22 mouse cellular contexts compared by ENCODE assay signal in the genomic region with DNA sequence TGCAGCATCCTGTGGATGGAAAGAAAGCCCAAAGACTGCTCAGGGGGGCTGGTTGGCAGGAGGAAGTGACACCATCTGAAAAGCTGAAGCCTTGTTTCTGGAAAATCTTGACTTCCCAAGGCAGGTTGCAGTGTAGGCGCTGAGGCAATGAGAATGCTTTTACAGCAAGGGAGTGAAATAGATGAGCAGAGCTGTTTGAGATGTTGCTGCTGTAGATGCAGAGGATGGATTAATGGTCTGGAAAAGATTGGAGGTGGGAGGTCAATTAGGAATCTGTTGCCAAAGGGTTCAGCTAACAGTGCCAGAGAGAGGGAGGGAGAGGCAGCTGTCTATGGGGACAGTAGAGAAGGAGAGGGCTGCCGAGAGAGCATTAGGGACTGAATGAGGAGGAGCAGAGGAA. TPM values are rescaled to one million over a fixed set of nuclear protein-coding genes. Genes with fewer than 3 reads are reported as not detected.
DNase-seq lines count a peak whose midpoint lies in the region; ATAC-seq and TF ChIP-seq lines count a peak whose summit lies in the region.
"Had no signal": no experiment of that assay in that cellular context is flagged by ENCODE, and none has a peak within 500 bp of the region (broad histone marks: within the 10 kb centered on the region; RNA-seq: fewer than 3 reads in every experiment).

No protein-coding gene starts in this region.

- H3K4me2 ChIP-seq in hindbrain, embryonic 12.5 days (replicated peaks) = no peak overlapping the region
- no peak overlapping the region for H3K4me2 ChIP-seq in neural tube, embryonic 13.5 days
- no peak overlapping the region for H3K4me2 ChIP-seq in liver, embryonic 11.5 days
- H3K4me2 ChIP-seq: liver, embryonic 13.5 days; lung, embryonic 15.5 days; midbrain, embryonic 15.5 days had no signal

- no peak overlapping the region for H3K9ac ChIP-seq in hindbrain, embryonic 12.5 days
- no peak overlapping the region for H3K9ac ChIP-seq in neural tube, embryonic 13.5 days
- H3K9ac ChIP-seq in liver, embryonic 11.5 days (ENCODE audit: low read depth, low read length) = no peak overlapping the region
- H3K9ac ChIP-seq: liver, embryonic 13.5 days; lung, embryonic 15.5 days; midbrain, embryonic 15.5 days had no signal

- H3K36me3 ChIP-seq in hindbrain, embryonic 12.5 days = no peaks in the 10 kb centered on the region
- no peaks in the 10 kb centered on the region for H3K36me3 ChIP-seq in neural tube, embryonic 13.5 days
- no peaks in the 10 kb centered on the region for H3K36me3 ChIP-seq in liver, embryonic 11.5 days (ENCODE audit: control insufficient read depth, insufficient read depth, low read length)
- H3K36me3 ChIP-seq: forebrain, embryonic 10.5 days; heart, embryonic 10.5 days; limb, embryonic 10.5 days; liver, embryonic 13.5 days; lung, embryonic 15.5 days; midbrain, embryonic 15.5 days had no signal

- H3K9me3 ChIP-seq in hindbrain, embryonic 12.5 days (replicated peaks) = no peaks in the 10 kb centered on the region
- H3K9me3 ChIP-seq in neural tube, embryonic 13.5 days = no peaks in the 10 kb centered on the region
- no peaks in the 10 kb centered on the region for H3K9me3 ChIP-seq in liver, embryonic 11.5 days (ENCODE audit: control insufficient read depth, low read length)
- H3K9me3 ChIP-seq: forebrain, embryonic 10.5 days; heart, embryonic 10.5 days; limb, embryonic 10.5 days; liver, embryonic 13.5 days; lung, embryonic 15.5 days; midbrain, embryonic 15.5 days had no signal

- peaks cover 3% of the 10 kb centered on the region; the same call in 1 of the 2 replicates for H3K4me1 ChIP-seq in hindbrain, embryonic 12.5 days
- H3K4me1 ChIP-seq in neural tube, embryonic 13.5 days (replicated peaks) = peaks cover 19% of the 10 kb centered on the region
- no peaks in the 10 kb centered on the region for H3K4me1 ChIP-seq in liver, embryonic 11.5 days (replicated peaks; ENCODE audit: control insufficient read depth, insufficient read depth, low read length)
- H3K4me1 ChIP-seq: liver, embryonic 13.5 days; lung, embryonic 15.5 days; midbrain, embryonic 15.5 days had no signal

- no peak overlapping the region for H3K4me3 ChIP-seq in left cerebral cortex, adult 2 months
- H3K4me3 ChIP-seq in hindbrain, embryonic 12.5 days = no peak overlapping the region
- H3K4me3 ChIP-seq in neural tube, embryonic 13.5 days = no peak overlapping the region
- no peak overlapping the region for H3K4me3 ChIP-seq in liver, embryonic 11.5 days (ENCODE audit: low read depth, low read length)
- H3K4me3 ChIP-seq: forebrain, embryonic 10.5 days; heart, embryonic 10.5 days; limb, embryonic 10.5 days; liver, embryonic 13.5 days; lung, embryonic 15.5 days; midbrain, embryonic 15.5 days had no signal

- H3K27me3 ChIP-seq in hindbrain, embryonic 12.5 days = no peaks in the 10 kb centered on the region
- no peaks in the 10 kb centered on the region for H3K27me3 ChIP-seq in neural tube, embryonic 13.5 days
- no peaks in the 10 kb centered on the region for H3K27me3 ChIP-seq in liver, embryonic 11.5 days (replicated peaks; ENCODE audit: control insufficient read depth, insufficient read depth, low read length)
- H3K27me3 ChIP-seq: CH12.LX; liver, embryonic 13.5 days; lung, embryonic 15.5 days; midbrain, embryonic 15.5 days had no signal

- H3K27ac ChIP-seq in left cerebral cortex, adult 2 months = peak overlapping the region; percentile 65
- H3K27ac ChIP-seq in hindbrain, embryonic 12.5 days = no peak overlapping the region; the same call in 1 of the 2 replicates
- H3K27ac ChIP-seq in neural tube, embryonic 13.5 days (replicated peaks) = 0 out of 2 replicates have a peak overlapping the region, but pooled peaks have one; percentile 28
- no peak overlapping the region for H3K27ac ChIP-seq in liver, embryonic 11.5 days (ENCODE audit: low read depth, low read length)
- H3K27ac ChIP-seq: forebrain, embryonic 10.5 days; heart, embryonic 10.5 days; limb, embryonic 10.5 days; liver, embryonic 13.5 days; lung, embryonic 15.5 days; midbrain, embryonic 15.5 days had no signal

- intact Hi-C loops in left cerebral cortex, adult 2 months (cut with DNase I) = no loop called here

- peak; percentile 69 for ATAC-seq in frontal cortex, adult (ENCODE audit: low TSS enrichment)
- ATAC-seq in hindbrain, embryonic 12.5 days (ENCODE audit: low FRiP score) = peak; percentile 21
- ATAC-seq in neural tube, embryonic 13.5 days (ENCODE audit: low read depth) = peak; percentile 85
- no peak for ATAC-seq in liver, embryonic 11.5 days (replicated peaks; ENCODE audit: low FRiP score)
- ATAC-seq: midbrain, embryonic 15.5 days had no signal

- WGBS in hindbrain, embryonic 12.5 days = 46% methylated on average over 2 of the region's 2 CpGs
- WGBS in neural tube, embryonic 13.5 days = 22% methylated on average over 2 of the region's 2 CpGs
- 62% methylated on average over 2 of the region's 2 CpGs for WGBS in liver, embryonic 11.5 days

- TF ChIP-seq CTCF in left cerebral cortex, adult 2 months (IDR thresholded peaks at IDR 0.05) = no peak

- no peak for DNase-seq in frontal cortex, postnatal 36 days (ENCODE audit: low spot score in 2 of 2)
- no peak for DNase-seq in left cerebral cortex, adult 2 months (ENCODE audit: extremely low spot score in 1 of 2, low spot score in 2 of 2)
- no peak for DNase-seq in left cerebral cortex, adult 8-10 months (ENCODE audit: low spot score in 2 of 2)
- DNase-seq in liver, embryonic 11.5 days (ENCODE audit: low spot score) = no peak
- DNase-seq in ovary, postnatal 10 days (ENCODE audit: low spot score) = no peak
- DNase-seq: adrenal gland, postnatal 10 days; cerebellum, adult 18-20 months; gastrocnemius, postnatal 36 days; heart, postnatal 14 days; kidney, postnatal 4 days; liver, embryonic 13.5 days; spleen, adult 18-20 months had no signal

RNA-seq across cellular contexts. Expression of a gene that starts 37.1 kb away (rescaled TPM):
- 10 to 100 TPM in 1 of 2 experiments, 1 to 10 TPM in 1; 9.0 to 11.6 TPM for total RNA-seq in left cerebral cortex, adult 2 months (2021)
- total RNA-seq in left cerebral cortex, adult 8-10 months (2022) = 10 to 100 TPM; 13.9 to 16.2 (median 14.9) TPM
- 1.3 and 1.5 TPM in 2 replicates for polyA plus RNA-seq in hindbrain, embryonic 12.5 days (2016; fragmentation: Nextera tagmentation; extraction: Ambion mirVana)
- 1.3 and 1.7 TPM in 2 replicates for polyA plus RNA-seq in neural tube, embryonic 13.5 days (2015; fragmentation: Nextera tagmentation; extraction: Ambion mirVana)
- not detected in 2 replicates for polyA plus RNA-seq in liver, embryonic 11.5 days (2014; fragmentation: Nextera tagmentation; extraction: Ambion mirVana)
- total RNA-seq: common myeloid progenitor, adult 5-6 weeks; gastrocnemius, postnatal 36 days had no signal
- polyA plus RNA-seq: liver, embryonic 13.5 days had no signal

Comparison
In these comparisons a context has a peak if more than half of its experiments do, and no peak if none do; other contexts are left out.
1. H3K27ac ChIP-seq: peak in left cerebral cortex, adult 2 months (single experiment) and neural tube, embryonic 13.5 days (single experiment); none in hindbrain, embryonic 12.5 days (single experiment) and liver, embryonic 11.5 days (single experiment).